Mouse (Mus musculus) thymus, adult 2 months (tissue): ENCODE data around the gene Lpxn.

ENCODE experiments used
- CTCF ChIP-seq: fragments of 200-500 bp; IDR thresholded peaks from 2 replicates; pipeline ENCODE4 v1.5.1; 2012; ENCODE audit warnings: mild to moderate bottlenecking, control low read depth, low read length, moderate library complexity, borderline replicate concordance; ENCODE audit not compliant: control insufficient read depth, poor library complexity, insufficient read depth; ENCODE audit errors: extremely low read depth
- POLR2A ChIP-seq: fragments of 200-500 bp; IDR thresholded peaks from 2 replicates; pipeline ENCODE4 v1.6.1; 2012; ENCODE audit warnings: mild to moderate bottlenecking, low read length, control low read depth, moderate library complexity; ENCODE audit not compliant: control insufficient read depth, poor library complexity, insufficient read depth; ENCODE audit errors: extremely low read depth

DNA sequence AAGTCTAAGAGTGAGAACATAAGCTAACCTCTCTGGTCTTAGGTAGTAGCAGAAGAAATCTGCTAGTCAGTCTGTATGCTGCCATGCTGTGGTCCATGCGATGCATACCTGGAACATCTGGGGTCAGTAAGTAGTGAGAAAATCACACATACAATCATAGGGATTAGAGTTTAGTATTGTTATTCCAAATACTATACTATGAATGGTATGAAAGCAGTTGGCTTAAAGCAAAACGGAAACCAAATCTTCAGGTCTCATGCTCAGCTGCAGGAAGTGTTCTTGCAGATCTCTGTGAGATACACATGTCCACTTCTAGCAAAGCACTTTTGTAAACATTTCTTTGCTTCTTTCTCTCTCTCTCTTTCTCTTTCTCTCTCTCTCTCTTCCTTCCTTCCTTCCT, 10.2 kb downstream of the Lpxn start:
- TF ChIP-seq CTCF (no peak), POLR2A (no peak)
